17 mouse cellular contexts compared by ENCODE assay signal in genomic region chr6:88502030-88502970, GRCm38 (mm10). TPM values are rescaled to one million over a fixed set of nuclear protein-coding genes. Genes with fewer than 3 reads are reported as not detected.
DNase-seq lines count a peak whose midpoint lies in the region; ATAC-seq and TF ChIP-seq lines count a peak whose summit lies in the region.
"Had no signal": no experiment of that assay in that cellular context is flagged by ENCODE, and none has a peak within 500 bp of the region (broad histone marks: within the 10 kb centered on the region; RNA-seq: fewer than 3 reads in every experiment).

No protein-coding gene starts in this region.

- no peak overlapping the region for H3K4me3 ChIP-seq in layer of hippocampus, adult 2 months
- H3K4me3 ChIP-seq in kidney, adult 2 months (ENCODE audit: insufficient read depth, low read depth, low read length), result no peak overlapping the region
- no peak overlapping the region for H3K4me3 ChIP-seq in forebrain, embryonic 16.5 days (replicated peaks; ENCODE audit: low read length)
- H3K4me3 ChIP-seq: embryonic facial prominence, embryonic 12.5 days; forebrain, embryonic 15.5 days; lung, embryonic 15.5 days; midbrain, embryonic 13.5 days; neural tube, embryonic 13.5 days had no signal

- DNase-seq in layer of hippocampus, adult 2 months (ENCODE audit: low spot score in 2 of 2), result no peak
- no peak for DNase-seq in layer of hippocampus, postnatal 25 days (ENCODE audit: extremely low spot score in 1 of 2, low spot score in 1 of 2)
- peak; percentile 42 for DNase-seq in heart, postnatal 4 days
- peak; percentile 37 to 56 for DNase-seq in spleen, postnatal 10 days (ENCODE audit: low spot score in 2 of 2)
- no peak for DNase-seq in frontal cortex, postnatal 25 days (ENCODE audit: low spot score in 2 of 2)
- DNase-seq in kidney, adult 2 months, result no peak
- DNase-seq: adrenal gland, postnatal 14 days; cerebellum, postnatal 10 days; kidney, postnatal 4 days had no signal

- no peaks in the 10 kb centered on the region; the same call in 1 of the 2 replicates for H3K36me3 ChIP-seq in kidney, adult 2 months (ENCODE audit: control insufficient read depth, insufficient read depth, low read length)
- peaks cover 42% of the 10 kb centered on the region for H3K36me3 ChIP-seq in forebrain, embryonic 16.5 days (ENCODE audit: control insufficient read depth, insufficient read depth)

- peak; percentile 15; the same call in 1 of the 2 replicates for TF ChIP-seq CTCF in layer of hippocampus, adult 2 months (conservative IDR thresholded peaks at IDR 0.05)
- no peak for TF ChIP-seq CTCF in kidney, adult 2 months (conservative IDR thresholded peaks at IDR 0.05; ENCODE audit: insufficient read depth, insufficient read length, low read depth, low read length)

- no peak for TF ChIP-seq POLR2A in kidney, adult 2 months (IDR thresholded peaks at IDR 0.05; ENCODE audit: low read depth, low read length)

- 0 out of 2 replicates have a peak, but pooled peaks have one; percentile 20 for ATAC-seq in common myeloid progenitor, adult 5-6 weeks (replicated peaks; ENCODE audit: low read depth, poor library complexity, severe bottlenecking)
- ATAC-seq in forebrain, embryonic 16.5 days, result no peak
- ATAC-seq: CD4-positive, CD25-positive, alpha-beta regulatory T cell, adult 4 months; forebrain, embryonic 15.5 days; midbrain, embryonic 13.5 days had no signal

- H3K9me3 ChIP-seq in forebrain, embryonic 16.5 days (ENCODE audit: control insufficient read depth, low read length), result no peaks in the 10 kb centered on the region
- H3K9me3 ChIP-seq: embryonic facial prominence, embryonic 12.5 days; forebrain, embryonic 15.5 days; lung, embryonic 15.5 days; midbrain, embryonic 13.5 days; neural tube, embryonic 13.5 days had no signal

- H3K27me3 ChIP-seq in kidney, adult 2 months (replicated peaks; ENCODE audit: control insufficient read depth, insufficient read depth, low read length), result no peaks in the 10 kb centered on the region
- no peaks in the 10 kb centered on the region for H3K27me3 ChIP-seq in forebrain, embryonic 16.5 days (replicated peaks; ENCODE audit: control insufficient read depth, insufficient read depth, low read length)
- H3K27me3 ChIP-seq: embryonic facial prominence, embryonic 12.5 days; forebrain, embryonic 15.5 days; lung, embryonic 15.5 days; midbrain, embryonic 13.5 days; neural tube, embryonic 13.5 days had no signal

- H3K9ac ChIP-seq in forebrain, embryonic 16.5 days (replicated peaks; ENCODE audit: low read depth, low read length), result no peak overlapping the region
- H3K9ac ChIP-seq: embryonic facial prominence, embryonic 12.5 days; forebrain, embryonic 15.5 days; lung, embryonic 15.5 days; midbrain, embryonic 13.5 days; neural tube, embryonic 13.5 days had no signal

- WGBS in kidney, adult 2 months, result 76% methylated on average over 13 of the region's 13 CpGs
- 79% methylated on average over 13 of the region's 13 CpGs for WGBS in forebrain, embryonic 16.5 days

- no peak overlapping the region for H3K4me2 ChIP-seq in forebrain, embryonic 16.5 days (ENCODE audit: low read length)
- H3K4me2 ChIP-seq: embryonic facial prominence, embryonic 12.5 days; forebrain, embryonic 15.5 days; lung, embryonic 15.5 days; midbrain, embryonic 13.5 days; neural tube, embryonic 13.5 days had no signal

- no peak overlapping the region for H3K27ac ChIP-seq in layer of hippocampus, adult 2 months
- no peak overlapping the region for H3K27ac ChIP-seq in kidney, adult 2 months (ENCODE audit: insufficient read depth, low read depth, low read length)
- H3K27ac ChIP-seq in forebrain, embryonic 16.5 days (ENCODE audit: low read length), result no peak overlapping the region
- H3K27ac ChIP-seq: embryonic facial prominence, embryonic 12.5 days; forebrain, embryonic 15.5 days; lung, embryonic 15.5 days; midbrain, embryonic 13.5 days; neural tube, embryonic 13.5 days had no signal

- H3K4me1 ChIP-seq in kidney, adult 2 months (ENCODE audit: control insufficient read depth, insufficient read depth, low read length), result no peaks in the 10 kb centered on the region
- peaks cover 6% of the 10 kb centered on the region; the same call in 1 of the 2 replicates for H3K4me1 ChIP-seq in forebrain, embryonic 16.5 days (replicated peaks; ENCODE audit: control insufficient read depth, insufficient read depth, low read length)

RNA-seq across cellular contexts. Expression of gene Sec61a1, which starts 16.4 kb away (rescaled TPM):
- 10 to 100 TPM; 80.9 to 94.0 TPM for total RNA-seq in layer of hippocampus, adult 2 months (2021)
- total RNA-seq in layer of hippocampus, postnatal 25 days (2021), result 100 to 1,000 TPM in 1 of 2 experiments, 10 to 100 TPM in 1; 87.0 to 100 TPM
- total RNA-seq in common myeloid progenitor, adult 5-6 weeks (2017), result 76.9 and 101 TPM in 2 replicates
- total RNA-seq in heart, postnatal 4 days (2021), result 100 to 1,000 TPM; 116 to 121 TPM
- 146 and 187 TPM in 2 replicates for polyA plus RNA-seq in kidney, adult 2 months (2012; rRNA removed)
- 170 and 178 TPM in 2 replicates for polyA plus RNA-seq in forebrain, embryonic 16.5 days (2015; fragmentation: Nextera tagmentation; extraction: Ambion mirVana)

RNA-seq across cellular contexts. Expression of gene Ruvbl1, which starts 37.1 kb away (rescaled TPM):
- 10 to 100 TPM; 40.3 to 41.1 TPM for total RNA-seq in layer of hippocampus, adult 2 months (2021)
- total RNA-seq in layer of hippocampus, postnatal 25 days (2021), result 10 to 100 TPM; 38.8 to 44.4 TPM
- 187 and 204 TPM in 2 replicates for total RNA-seq in common myeloid progenitor, adult 5-6 weeks (2017)
- 10 to 100 TPM; 24.5 to 24.7 TPM for total RNA-seq in heart, postnatal 4 days (2021)
- 21.4 and 22.9 TPM in 2 replicates for polyA plus RNA-seq in kidney, adult 2 months (2012; rRNA removed)
- polyA plus RNA-seq in forebrain, embryonic 16.5 days (2015; fragmentation: Nextera tagmentation; extraction: Ambion mirVana), result 133 and 146 TPM in 2 replicates

RNA-seq across cellular contexts. Expression of gene Eefsec, which starts 56.0 kb away (rescaled TPM):
- total RNA-seq in layer of hippocampus, adult 2 months (2021), result 10 to 100 TPM; 27.5 to 29.4 TPM
- total RNA-seq in layer of hippocampus, postnatal 25 days (2021), result 10 to 100 TPM; 23.0 to 23.2 TPM
- 16.9 and 18.7 TPM in 2 replicates for total RNA-seq in common myeloid progenitor, adult 5-6 weeks (2017)
- 10 to 100 TPM; 13.2 to 16.8 TPM for total RNA-seq in heart, postnatal 4 days (2021)
- 32.5 and 38.7 TPM in 2 replicates for polyA plus RNA-seq in kidney, adult 2 months (2012; rRNA removed)
- polyA plus RNA-seq in forebrain, embryonic 16.5 days (2015; fragmentation: Nextera tagmentation; extraction: Ambion mirVana), result 29.4 and 30.8 TPM in 2 replicates

Comparison
In these comparisons a context has a peak if more than half of its experiments do, and no peak if none do; other contexts are left out.
1. DNase-seq: peak in heart, postnatal 4 days (single experiment) and spleen, postnatal 10 days (2 of 2); none in layer of hippocampus, adult 2 months (0 of 2), layer of hippocampus, postnatal 25 days (0 of 2), frontal cortex, postnatal 25 days (0 of 2) and kidney, adult 2 months (single experiment).